Mouse (Mus musculus): ENCODE data around the gene Fbrsl1.
"Not testable (repeated sequence)": the region's sequence is repeated elsewhere in the genome, so short reads cannot be mapped to it uniquely, and the experiment has no call there.

The Fbrsl1 gene

GRCm38 (mm10) chr5:110447720-110448435 is 425 bp downstream of the Fbrsl1 start:
- DNase-seq = peak; percentile 58

GRCm38 (mm10) chr5:110444509-110444908 is 3.8 kb downstream of the Fbrsl1 start:
- no peak for DNase-seq

GRCm38 (mm10) chr5:110442966-110443590 is 5.2 kb downstream of the Fbrsl1 start:
- no peak for DNase-seq

- no peak for DNase-seq
These were observed 8.6 kb downstream of the Fbrsl1 start for GRCm38 (mm10) chr5:110439565-110440310.

- DNase-seq = no peak
These were observed 9.7 kb downstream of the Fbrsl1 start for GRCm38 (mm10) chr5:110438591-110438990.

GRCm38 (mm10) chr5:110437632-110438261 is 10.6 kb downstream of the Fbrsl1 start:
- DNase-seq = no peak

GRCm38 (mm10) chr5:110436166-110436565 is 12.1 kb downstream of the Fbrsl1 start:
- DNase-seq = not testable (repeated sequence)

GRCm38 (mm10) chr5:110434816-110435215 is 13.5 kb downstream of the Fbrsl1 start:
- peak; percentile 51 for DNase-seq

- DNase-seq = peak; percentile 79
These were observed 19.3 kb downstream of the Fbrsl1 start for GRCm38 (mm10) chr5:110429045-110429444.

- no peak for DNase-seq
These were observed 20.0 kb downstream of the Fbrsl1 start for GRCm38 (mm10) chr5:110428290-110428689.

GRCm38 (mm10) chr5:110425187-110425586 is 23.1 kb downstream of the Fbrsl1 start:
- no peak for DNase-seq

- no peak for DNase-seq
These were observed 24.1 kb downstream of the Fbrsl1 start for GRCm38 (mm10) chr5:110424204-110424603.

- DNase-seq = no peak
These were observed 26.9 kb downstream of the Fbrsl1 start for GRCm38 (mm10) chr5:110421393-110421792.

GRCm38 (mm10) chr5:110420950-110421349 is 27.4 kb downstream of the Fbrsl1 start:
- DNase-seq = no peak

- DNase-seq = no peak
These were observed 28.1 kb downstream of the Fbrsl1 start for GRCm38 (mm10) chr5:110420201-110420600.

- no peak for DNase-seq
These were observed 29.8 kb downstream of the Fbrsl1 start for GRCm38 (mm10) chr5:110418523-110418911.

GRCm38 (mm10) chr5:110417756-110418522 is 30.4 kb downstream of the Fbrsl1 start:
- peak; percentile 44 for DNase-seq

GRCm38 (mm10) chr5:110416825-110417401 is 31.4 kb downstream of the Fbrsl1 start:
- DNase-seq = peak; percentile 98

- DNase-seq = peak; percentile 46
These were observed 32.2 kb downstream of the Fbrsl1 start for GRCm38 (mm10) chr5:110415806-110416700.

GRCm38 (mm10) chr5:110415022-110415421 is 33.3 kb downstream of the Fbrsl1 start:
- no peak for DNase-seq

- no peak for DNase-seq
These were observed 35.3 kb downstream of the Fbrsl1 start for GRCm38 (mm10) chr5:110413018-110413417.

Data from retina, postnatal 1 day (tissue).